Comparison of ENCODE assay signal across 8 mouse cellular contexts in the genomic region with DNA sequence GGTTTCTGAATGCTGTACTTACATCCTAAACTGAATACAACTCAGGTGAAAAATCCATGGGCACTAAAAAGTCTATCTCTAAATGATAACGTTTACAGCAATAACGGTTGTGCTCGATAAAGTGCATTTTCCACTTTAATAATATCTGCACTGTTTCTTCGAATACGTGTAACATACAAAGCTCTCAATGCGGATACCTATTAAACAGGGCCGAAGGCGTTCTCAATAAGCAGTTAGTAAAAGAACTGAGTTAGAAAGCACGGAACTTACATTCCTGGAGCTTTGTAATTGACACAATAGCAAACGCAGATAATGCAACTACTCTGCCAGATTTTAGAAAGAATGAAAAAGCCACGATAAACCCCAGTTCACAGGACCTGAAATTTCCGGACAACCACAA.
DNase-seq lines count a peak whose midpoint lies in the region; ATAC-seq and TF ChIP-seq lines count a peak whose summit lies in the region.

No protein-coding gene starts in this region.

- H3K36me3 ChIP-seq in embryonic facial prominence, embryonic 12.5 days, result peaks cover 18% of the 10 kb centered on the region
- peaks cover 21% of the 10 kb centered on the region for H3K36me3 ChIP-seq in limb, embryonic 10.5 days
- H3K36me3 ChIP-seq in neural tube, embryonic 13.5 days, result peaks cover 23% of the 10 kb centered on the region

- 12% methylated on average over 12 of the region's 12 CpGs for WGBS in embryonic facial prominence, embryonic 12.5 days
- 16% methylated on average over 12 of the region's 12 CpGs for WGBS in limb, embryonic 10.5 days
- WGBS in neural tube, embryonic 13.5 days, result 14% methylated on average over 12 of the region's 12 CpGs

- no peaks in the 10 kb centered on the region for H3K27me3 ChIP-seq in embryonic facial prominence, embryonic 12.5 days
- no peaks in the 10 kb centered on the region for H3K27me3 ChIP-seq in limb, embryonic 10.5 days (ENCODE audit: low read depth, poor library complexity, severe bottlenecking)
- H3K27me3 ChIP-seq in neural tube, embryonic 13.5 days, result no peaks in the 10 kb centered on the region

- peak overlapping the region; percentile 82 for H3K27ac ChIP-seq in layer of hippocampus, adult 2 months
- peak overlapping the region; percentile 87 for H3K27ac ChIP-seq in embryonic facial prominence, embryonic 12.5 days
- peak overlapping the region; percentile 88 for H3K27ac ChIP-seq in limb, embryonic 10.5 days
- H3K27ac ChIP-seq in neural tube, embryonic 13.5 days (replicated peaks), result peak overlapping the region; percentile 94

- no peak for TF ChIP-seq CTCF in layer of hippocampus, adult 2 months (conservative IDR thresholded peaks at IDR 0.05)

- H3K4me2 ChIP-seq in embryonic facial prominence, embryonic 12.5 days (replicated peaks), result peak overlapping the region; percentile 68
- H3K4me2 ChIP-seq in neural tube, embryonic 13.5 days, result peak overlapping the region; percentile 64

- ATAC-seq in embryonic facial prominence, embryonic 12.5 days (ENCODE audit: insufficient number of reproducible peaks, insufficient read depth, low FRiP score, low TSS enrichment), result no peak
- ATAC-seq in neural tube, embryonic 13.5 days (ENCODE audit: low read depth), result peak; percentile 32; the same call in 1 of the 2 replicates

- H3K4me1 ChIP-seq in embryonic facial prominence, embryonic 12.5 days, result no peaks in the 10 kb centered on the region
- H3K4me1 ChIP-seq in limb, embryonic 10.5 days, result peaks cover 7% of the 10 kb centered on the region
- peaks cover 14% of the 10 kb centered on the region for H3K4me1 ChIP-seq in neural tube, embryonic 13.5 days (replicated peaks)

- H3K9me3 ChIP-seq in embryonic facial prominence, embryonic 12.5 days, result peaks cover 11% of the 10 kb centered on the region; the same call in 1 of the 2 replicates
- no peaks in the 10 kb centered on the region; the same call in 1 of the 2 replicates for H3K9me3 ChIP-seq in limb, embryonic 10.5 days (replicated peaks)
- peaks cover 19% of the 10 kb centered on the region for H3K9me3 ChIP-seq in neural tube, embryonic 13.5 days

- intact Hi-C loops in left cerebral cortex, postnatal 25 days (cut with DNase I), result loop anchor here (2.0 to 5.0 kb wide), 2 partner anchors 128 to 453 kb away; a partner anchor contains a TSS

- peak overlapping the region; percentile 52 for H3K9ac ChIP-seq in embryonic facial prominence, embryonic 12.5 days
- peak overlapping the region; percentile 85 for H3K9ac ChIP-seq in neural tube, embryonic 13.5 days

- no peak for DNase-seq in layer of hippocampus, adult 2 months (ENCODE audit: low spot score in 2 of 2)
- no peak for DNase-seq in layer of hippocampus, postnatal 25 days (ENCODE audit: extremely low spot score in 1 of 2, low spot score in 1 of 2)
- DNase-seq in limb, embryonic 10.5 days (ENCODE audit: low spot score), result no peak
- no peak for DNase-seq in left cerebral cortex, postnatal 25 days (ENCODE audit: low spot score in 2 of 2)
- DNase-seq in cerebellum, postnatal 14 days, result no peak
- DNase-seq in thymus, postnatal 14 days, result no peak

- peak overlapping the region; percentile 67 for H3K4me3 ChIP-seq in layer of hippocampus, adult 2 months
- H3K4me3 ChIP-seq in embryonic facial prominence, embryonic 12.5 days, result peak overlapping the region; percentile 62
- H3K4me3 ChIP-seq in limb, embryonic 10.5 days, result peak overlapping the region; percentile 65
- peak overlapping the region; percentile 61 for H3K4me3 ChIP-seq in neural tube, embryonic 13.5 days
